Comparison of ENCODE assay signal across 8 mouse cellular contexts in genomic region chr8:104251461-104251860, GRCm38 (mm10). TPM values are rescaled to one million over a fixed set of nuclear protein-coding genes. Genes with fewer than 3 reads are reported as not detected.
DNase-seq lines count a peak whose midpoint lies in the region; ATAC-seq and TF ChIP-seq lines count a peak whose summit lies in the region.

No protein-coding gene starts in this region.

- DNase-seq in 3T3-L1 (ENCODE audit: low read depth, low spot score), result peak; percentile 48
- DNase-seq in CH12.LX (ENCODE audit: extremely low read depth), result peak; percentile 27
- DNase-seq in forebrain, embryonic 11.5 days (ENCODE audit: low spot score), result no peak
- DNase-seq in kidney, postnatal 25 days, result peak; percentile 30 to 69
- no peak for DNase-seq in right cerebral cortex, postnatal 25 days
- DNase-seq in cerebellum, adult 9-10 months, result no peak

- no peak for TF ChIP-seq EP300 in CH12.LX (IDR thresholded peaks at IDR 0.05; ENCODE audit: low read length)

- TF ChIP-seq RAD21 in CH12.LX (IDR thresholded peaks at IDR 0.05; ENCODE audit: low read depth, low read length), result no peak

- no peaks in the 10 kb centered on the region for H3K27me3 ChIP-seq in CH12.LX (replicated peaks)
- no peaks in the 10 kb centered on the region for H3K27me3 ChIP-seq in forebrain, embryonic 11.5 days (ENCODE audit: control insufficient read depth, insufficient read depth, low read length)
- no peaks in the 10 kb centered on the region for H3K27me3 ChIP-seq in midbrain, embryonic 15.5 days (replicated peaks)

- peak overlapping the region; percentile 48 for H3K4me2 ChIP-seq in CH12.LX (ENCODE audit: insufficient read depth, low read depth, poor library complexity, severe bottlenecking)
- H3K4me2 ChIP-seq in forebrain, embryonic 11.5 days (ENCODE audit: low read depth, low read length, severe bottlenecking), result peak overlapping the region; percentile 81
- peak overlapping the region; percentile 81 for H3K4me2 ChIP-seq in midbrain, embryonic 15.5 days

- H3K4me3 ChIP-seq in CH12.LX (replicated peaks in 1 of 3; ENCODE audit: low read depth in 2 of 3, low read length in 2 of 3, poor library complexity in 1 of 3), result peak overlapping the region; percentile 82 to 95 (median 94)
- peak overlapping the region; percentile 58 for H3K4me3 ChIP-seq in forebrain, embryonic 11.5 days (ENCODE audit: low read depth, low read length)
- H3K4me3 ChIP-seq in midbrain, embryonic 15.5 days, result peak overlapping the region; percentile 72

- in situ Hi-C loops in CH12.LX (cut with MboI; ENCODE audit: low pct_ligation_motif_present, low pct_unique_long_range_greater_than_20kb, low sequenced_read_pairs), result no loop called here

- peaks cover 0 to 14% of the 10 kb centered on the region in 2 experiments for H3K36me3 ChIP-seq in CH12.LX (replicated peaks in 1 of 2; ENCODE audit: control insufficient read depth in 1 of 2, insufficient read depth in 1 of 2, low read length in 1 of 2)
- H3K36me3 ChIP-seq in forebrain, embryonic 11.5 days (ENCODE audit: control insufficient read depth, insufficient read depth, low read length), result no peaks in the 10 kb centered on the region
- no peaks in the 10 kb centered on the region for H3K36me3 ChIP-seq in midbrain, embryonic 15.5 days (replicated peaks)

- H3K9me3 ChIP-seq in CH12.LX (replicated peaks; ENCODE audit: low read length), result no peaks in the 10 kb centered on the region
- H3K9me3 ChIP-seq in forebrain, embryonic 11.5 days (ENCODE audit: control insufficient read depth, low read length), result no peaks in the 10 kb centered on the region
- no peaks in the 10 kb centered on the region for H3K9me3 ChIP-seq in midbrain, embryonic 15.5 days

- TF ChIP-seq CTCF in CH12.LX (conservative IDR thresholded peaks at IDR 0.05 in 1 of 2, IDR thresholded peaks at IDR 0.05 in 1 of 2; ENCODE audit: low read depth in 2 of 2, low read length in 2 of 2), result no peak

- WGBS in forebrain, embryonic 11.5 days, result 0% methylated on average over 7 of the region's 7 CpGs
- WGBS in midbrain, embryonic 15.5 days, result under 1% methylated on average over 7 of the region's 7 CpGs

- TF ChIP-seq POLR2A in CH12.LX (IDR thresholded peaks at IDR 0.05; ENCODE audit: low read depth, low read length), result no peak

- H3K9ac ChIP-seq in CH12.LX (ENCODE audit: insufficient read depth, low read depth), result peak overlapping the region; percentile 94
- H3K9ac ChIP-seq in forebrain, embryonic 11.5 days (ENCODE audit: low read length), result peak overlapping the region; percentile 74
- peak overlapping the region; percentile 57 for H3K9ac ChIP-seq in midbrain, embryonic 15.5 days

- dilution Hi-C loops in CH12.LX (cut with MboI; ENCODE audit: extremely low pct_ligation_motif_present, extremely low pct_unique_long_range_greater_than_20kb, low sequenced_read_pairs), result no loop called here

- peaks cover 6 to 38% of the 10 kb centered on the region in 2 experiments for H3K4me1 ChIP-seq in CH12.LX (ENCODE audit: control insufficient read depth in 1 of 2, insufficient read depth in 2 of 2)
- H3K4me1 ChIP-seq in forebrain, embryonic 11.5 days (replicated peaks; ENCODE audit: control insufficient read depth, insufficient read depth, low read length), result peaks cover 9% of the 10 kb centered on the region
- H3K4me1 ChIP-seq in midbrain, embryonic 15.5 days, result peaks cover 24% of the 10 kb centered on the region

- ATAC-seq in forebrain, embryonic 11.5 days (replicated peaks; ENCODE audit: low FRiP score), result peak; percentile 19
- no peak for ATAC-seq in midbrain, embryonic 15.5 days (replicated peaks)
- no peak for ATAC-seq in megakaryocyte-erythroid progenitor cell, adult 5-6 weeks (replicated peaks; ENCODE audit: low FRiP score, low TSS enrichment, poor library complexity, severe bottlenecking)

- H3K27ac ChIP-seq in CH12.LX (ENCODE audit: insufficient read depth, low read depth), result no peak overlapping the region
- H3K27ac ChIP-seq in forebrain, embryonic 11.5 days (ENCODE audit: low read depth, low read length), result no peak overlapping the region
- H3K27ac ChIP-seq in midbrain, embryonic 15.5 days, result no peak overlapping the region

- peaks cover 2% of the 10 kb centered on the region; the same call in 1 of the 2 replicates for H3K79me2 ChIP-seq in CH12.LX (replicated peaks; ENCODE audit: control insufficient read depth, extremely low read depth, insufficient read depth, poor library complexity, severe bottlenecking)

TF ChIP-seq in CH12.LX, 34 proteins besides CTCF, POLR2A, EP300 and RAD21:
- TF ChIP-seq CHD2 (IDR thresholded peaks at IDR 0.05; ENCODE audit: low read length), result no peak
- no peak for TF ChIP-seq USF2 (conservative IDR thresholded peaks at IDR 0.05; ENCODE audit: low read depth, low read length)
- TF ChIP-seq ETS1 (conservative IDR thresholded peaks at IDR 0.05; ENCODE audit: low read depth, low read length), result no peak
- TF ChIP-seq TBP (conservative IDR thresholded peaks at IDR 0.05; ENCODE audit: low read depth, low read length), result no peak
- TF ChIP-seq CHD1 (IDR thresholded peaks at IDR 0.05; ENCODE audit: low read depth, low read length), result no peak
- TF ChIP-seq MEF2A (IDR thresholded peaks at IDR 0.05; ENCODE audit: borderline replicate concordance, low read depth, low read length), result no peak
- TF ChIP-seq E2F4 (IDR thresholded peaks at IDR 0.05; ENCODE audit: insufficient replicate concordance, low read depth, low read length), result no peak
- TF ChIP-seq NELFE (IDR thresholded peaks at IDR 0.05; ENCODE audit: low read depth, low read length), result no peak
- no peak for TF ChIP-seq KAT2A (IDR thresholded peaks at IDR 0.05; ENCODE audit: insufficient replicate concordance, low read length)
- TF ChIP-seq MXI1 (IDR thresholded peaks at IDR 0.05; ENCODE audit: low read depth, low read length), result no peak
TF ChIP-seq in CH12.LX: peak in this region for 0.

RNA-seq across cellular contexts. Expression of gene Cklf, which starts 0.8 kb away (rescaled TPM):
- total RNA-seq in CH12.LX (2012; rRNA removed), result 20.7 and 25.3 TPM in 2 replicates
- 35.2 and 38.8 TPM in 2 replicates for total RNA-seq in CH12.LX (2014; rRNA removed)
- polyA plus RNA-seq in CH12.LX (2012; ENCODE audit: insufficient read length, low read depth), result 25.0 and 29.7 TPM in 2 replicates
- polyA plus RNA-seq in forebrain, embryonic 11.5 days (2014; fragmentation: Nextera tagmentation; extraction: Ambion mirVana), result 43.3 and 44.3 TPM in 2 replicates
- 29.2 and 32.3 TPM in 2 replicates for polyA plus RNA-seq in midbrain, embryonic 15.5 days (2015; fragmentation: Nextera tagmentation; extraction: Ambion mirVana)
- 37.3 and 45.8 TPM in 2 replicates for total RNA-seq in megakaryocyte-erythroid progenitor cell, adult 5-6 weeks (2014; fragmentation: Nextera tagmentation)
- 7.6 and 14.6 TPM in 2 replicates for total RNA-seq in megakaryocyte-erythroid progenitor cell, adult 5-6 weeks (2017)

RNA-seq across cellular contexts. Expression of gene Tk2, which starts 3.1 kb away (rescaled TPM):
- total RNA-seq in CH12.LX (2012; rRNA removed) (9.2 and 13.5 TPM in 2 replicates), CH12.LX (2014; rRNA removed) (8.7 and 8.9 TPM in 2 replicates)
- 7.3 TPM in 2 replicates for polyA plus RNA-seq in CH12.LX (2012; ENCODE audit: insufficient read length, low read depth)
- polyA plus RNA-seq in forebrain, embryonic 11.5 days (2014; fragmentation: Nextera tagmentation; extraction: Ambion mirVana), result 30.1 and 32.2 TPM in 2 replicates
- polyA plus RNA-seq in midbrain, embryonic 15.5 days (2015; fragmentation: Nextera tagmentation; extraction: Ambion mirVana), result 53.9 and 54.0 TPM in 2 replicates
- 9.5 and 30.7 TPM in 2 replicates for total RNA-seq in megakaryocyte-erythroid progenitor cell, adult 5-6 weeks (2014; fragmentation: Nextera tagmentation)
- total RNA-seq in megakaryocyte-erythroid progenitor cell, adult 5-6 weeks (2017), result 12.4 and 14.5 TPM in 2 replicates

RNA-seq across cellular contexts. Expression of gene Cmtm2a, which starts 41.5 kb away (rescaled TPM):
- total RNA-seq in CH12.LX (2012; rRNA removed), result not detected in 2 replicates
- not detected in 2 replicates for total RNA-seq in CH12.LX (2014; rRNA removed)
- polyA plus RNA-seq in CH12.LX (2012; ENCODE audit: insufficient read length, low read depth), result not detected in 2 replicates
- polyA plus RNA-seq in forebrain, embryonic 11.5 days (2014; fragmentation: Nextera tagmentation; extraction: Ambion mirVana), result not detected in 2 replicates
- not detected in 2 replicates for polyA plus RNA-seq in midbrain, embryonic 15.5 days (2015; fragmentation: Nextera tagmentation; extraction: Ambion mirVana)
- total RNA-seq in megakaryocyte-erythroid progenitor cell, adult 5-6 weeks (2014; fragmentation: Nextera tagmentation), result not detected in 2 replicates
- total RNA-seq in megakaryocyte-erythroid progenitor cell, adult 5-6 weeks (2017), result not detected in 2 replicates

RNA-seq across cellular contexts. Expression of gene Gm45711, which starts 58.4 kb away (rescaled TPM):
- not detected in 2 replicates for total RNA-seq in CH12.LX (2012; rRNA removed)
- not detected in 2 replicates for total RNA-seq in CH12.LX (2014; rRNA removed)
- polyA plus RNA-seq in CH12.LX (2012; ENCODE audit: insufficient read length, low read depth), result not detected in 2 replicates
- polyA plus RNA-seq in forebrain, embryonic 11.5 days (2014; fragmentation: Nextera tagmentation; extraction: Ambion mirVana), result not detected in 2 replicates
- polyA plus RNA-seq in midbrain, embryonic 15.5 days (2015; fragmentation: Nextera tagmentation; extraction: Ambion mirVana), result not detected in 2 replicates
- total RNA-seq in megakaryocyte-erythroid progenitor cell, adult 5-6 weeks (2014; fragmentation: Nextera tagmentation), result not detected in 2 replicates
- not detected in 2 replicates for total RNA-seq in megakaryocyte-erythroid progenitor cell, adult 5-6 weeks (2017)

RNA-seq across cellular contexts. Expression of gene Cmtm1, which starts 58.5 kb away (rescaled TPM):
- total RNA-seq in CH12.LX (2012; rRNA removed) (not detected in 2 replicates), CH12.LX (2014; rRNA removed) (not detected in 2 replicates)
- polyA plus RNA-seq in CH12.LX (2012; ENCODE audit: insufficient read length, low read depth), result not detected in 2 replicates
- polyA plus RNA-seq in forebrain, embryonic 11.5 days (2014; fragmentation: Nextera tagmentation; extraction: Ambion mirVana), result not detected in 2 replicates
- polyA plus RNA-seq in midbrain, embryonic 15.5 days (2015; fragmentation: Nextera tagmentation; extraction: Ambion mirVana), result not detected in 2 replicates
- not detected in 2 replicates for total RNA-seq in megakaryocyte-erythroid progenitor cell, adult 5-6 weeks (2014; fragmentation: Nextera tagmentation)
- not detected in 2 replicates for total RNA-seq in megakaryocyte-erythroid progenitor cell, adult 5-6 weeks (2017)

Comparison
In these comparisons a context has a peak if more than half of its experiments do, and no peak if none do; other contexts are left out.
1. DNase-seq: peak in 3T3-L1 (single experiment), CH12.LX (single experiment) and kidney, postnatal 25 days (2 of 2); none in forebrain, embryonic 11.5 days (single experiment), right cerebral cortex, postnatal 25 days (single experiment) and cerebellum, adult 9-10 months (single experiment).
2. Peak in every context shown above with its lines, with median percentiles within 50 percentile points of each other: H3K4me2 ChIP-seq, H3K4me3 ChIP-seq and H3K9ac ChIP-seq.